Mouse (Mus musculus): ENCODE measurements around the gene Cyp3a44.
"Not testable (repeated sequence)": the region's sequence is repeated elsewhere in the genome, so short reads cannot be mapped to it uniquely, and the experiment has no call there.

Gene Cyp3a44

GRCm38 (mm10) chr5:145805796-145806195 is at the start of gene Cyp3a44:
Cyp3a44 (minus strand) TSS chr5:145805874.
- DNase-seq (ENCODE audit: low read depth, low spot score) = not testable (repeated sequence)

GRCm38 (mm10) chr5:145800229-145800628 is 5.4 kb downstream of the Cyp3a44 start:
- DNase-seq (ENCODE audit: low read depth, low spot score) = not testable (repeated sequence)

- DNase-seq (ENCODE audit: low read depth, low spot score) = not testable (repeated sequence)
Observed at GRCm38 (mm10) chr5:145793232-145793631, 12.4 kb downstream of the Cyp3a44 start.

GRCm38 (mm10) chr5:145737512-145737911 is 68.2 kb downstream of the Cyp3a44 start:
- DNase-seq (ENCODE audit: low read depth, low spot score) = not testable (repeated sequence)

All from ES-CJ7 (cell line).